Mouse (Mus musculus) activated CD4-positive, CD25-positive, alpha-beta regulatory T cell, adult 4 months (primary cell): ENCODE measurements around the gene Il22ra1. TPM values are rescaled to one million over a fixed set of nuclear protein-coding genes. Genes with fewer than 3 reads are reported as not detected.

Source experiments
- ATAC-seq: one replicate; pipeline ENCODE4 v1.8.0; 2017
- polyA plus RNA-seq, 2 experiments: library from polyadenylated mRNA; unstranded; fragments of 100-300 nt; shearing (Covaris generic); gene quantifications; one replicate each; pipeline ENCODE4 v1.2.1; 2017

Gene Il22ra1
- polyA plus RNA-seq: not detected

DNA sequence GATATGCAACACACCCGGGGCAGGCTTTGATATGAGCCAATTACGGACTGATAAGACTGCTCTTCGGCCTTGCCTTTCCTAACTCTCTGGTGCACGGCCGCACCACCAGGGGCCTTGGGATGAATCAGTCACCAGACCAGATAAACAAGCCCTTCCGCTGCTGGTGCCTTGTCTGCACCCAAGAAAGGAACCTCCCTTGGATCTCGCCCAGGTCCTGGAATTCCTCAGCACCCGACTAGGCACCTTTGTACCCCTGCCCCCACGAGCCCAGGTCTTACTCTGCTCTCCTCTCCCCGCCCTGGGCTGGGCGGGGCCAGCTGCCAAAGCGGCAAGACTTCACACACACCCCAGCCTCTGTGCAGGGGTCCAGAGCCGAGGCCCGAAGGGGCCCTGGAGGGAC is at the start of gene Il22ra1:
Gene Il22ra1, plus strand, starts transcription at position 356 of the 400 bp plus-strand sequence.
- no peak for ATAC-seq

DNA sequence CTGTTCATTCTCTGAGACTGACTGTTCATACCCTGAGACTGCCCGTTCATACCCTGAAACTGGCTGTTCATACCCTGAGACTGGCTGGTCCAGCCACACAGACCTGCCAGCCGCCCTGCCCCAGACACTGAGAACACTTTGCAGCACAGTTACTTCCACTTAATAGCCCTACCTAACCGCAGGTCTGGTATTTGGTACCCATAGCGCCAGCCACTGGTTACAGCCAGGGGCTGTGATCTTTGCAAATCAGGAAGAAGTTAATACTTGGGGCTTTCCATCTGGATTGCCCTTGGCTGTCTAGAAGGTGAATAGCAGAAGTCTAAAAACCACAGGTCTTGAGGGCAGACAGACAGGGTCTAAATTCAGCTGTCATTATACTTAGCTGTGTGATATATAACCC is 48.7 kb upstream of the Il22ra1 start:
- no peak for ATAC-seq

DNA sequence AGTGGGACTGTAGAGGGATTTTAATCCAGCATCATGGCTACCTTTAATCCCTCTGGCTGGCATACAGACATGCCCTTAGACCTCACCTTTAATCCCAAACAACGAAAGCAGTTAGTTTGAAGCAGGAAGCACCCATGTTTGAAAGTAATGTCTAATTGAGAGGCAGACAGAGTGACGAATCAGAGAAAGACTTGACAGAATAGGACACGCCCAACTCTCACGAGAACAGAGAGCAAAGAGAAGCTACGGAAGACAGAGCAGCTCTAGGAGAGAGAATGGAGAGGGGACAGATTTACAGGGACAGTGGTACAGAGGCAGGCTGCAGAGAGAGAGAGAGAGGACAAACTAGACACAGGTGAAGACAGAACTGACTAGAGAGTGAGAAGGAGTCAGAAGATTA is 46.2 kb upstream of the Il22ra1 start:
- ATAC-seq: no peak

GRCm38 (mm10) chr4:135683553-135683952 is 44.4 kb upstream of the Il22ra1 start:
- no peak for ATAC-seq

GRCm38 (mm10) chr4:135684731-135685130 is 43.2 kb upstream of the Il22ra1 start:
- ATAC-seq: no peak

DNA sequence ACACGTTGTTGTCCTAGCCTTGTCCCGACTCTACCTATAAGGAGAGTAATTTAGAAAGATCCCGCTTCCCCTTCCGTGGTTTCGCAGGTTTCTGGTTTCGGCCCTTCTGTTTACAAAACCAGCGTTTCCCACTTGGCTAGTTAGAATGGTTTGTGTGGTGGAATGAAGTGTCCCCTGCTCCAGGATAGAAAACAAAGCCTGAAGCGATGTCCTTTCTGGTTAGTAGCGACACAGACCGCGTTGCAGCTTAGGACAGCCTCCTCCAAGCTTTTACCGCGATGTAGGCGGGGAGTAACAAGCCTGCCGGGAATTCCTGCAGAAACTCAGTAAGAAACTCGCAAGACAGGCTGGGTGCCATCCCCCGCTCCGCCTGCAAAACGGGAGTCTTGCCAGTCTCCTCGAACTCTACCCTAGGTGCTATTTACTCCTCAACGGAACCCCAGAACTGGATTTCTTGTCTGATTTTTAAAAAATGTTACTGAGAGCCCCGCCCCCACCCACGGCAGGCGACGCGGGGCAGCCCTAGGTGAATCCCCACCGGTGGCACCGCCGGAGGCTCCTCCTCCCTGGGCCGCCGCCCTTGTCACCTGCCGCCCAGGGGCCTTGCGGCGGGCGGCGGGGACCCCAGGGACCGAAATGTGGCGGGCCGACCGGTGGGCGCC is 41.9 kb upstream of the Il22ra1 start, which contains the start of gene Ifnlr1:
Gene Ifnlr1, plus strand, starts transcription at position 382 of the 662 bp plus-strand sequence.
- ATAC-seq: peak; percentile 23

DNA sequence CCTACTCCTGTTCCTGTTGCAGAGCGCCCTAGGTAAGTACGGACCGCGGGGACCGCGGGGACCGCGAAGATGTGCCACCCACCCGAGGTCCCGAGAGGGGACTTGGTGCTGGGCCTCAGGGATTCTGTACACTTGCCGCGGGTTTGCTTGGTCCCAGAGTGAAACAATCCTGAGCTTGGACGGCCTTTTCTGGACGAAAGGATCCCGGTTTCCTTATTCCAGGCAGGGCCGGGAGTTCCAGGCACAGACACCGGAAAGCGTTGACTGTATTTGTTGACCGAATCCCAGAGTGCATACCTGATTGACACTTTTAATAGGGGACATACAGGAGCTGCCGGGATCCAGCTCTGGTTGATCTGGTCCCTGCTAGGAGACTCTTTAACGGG is 41.4 kb upstream of the Il22ra1 start:
- no peak for ATAC-seq

DNA sequence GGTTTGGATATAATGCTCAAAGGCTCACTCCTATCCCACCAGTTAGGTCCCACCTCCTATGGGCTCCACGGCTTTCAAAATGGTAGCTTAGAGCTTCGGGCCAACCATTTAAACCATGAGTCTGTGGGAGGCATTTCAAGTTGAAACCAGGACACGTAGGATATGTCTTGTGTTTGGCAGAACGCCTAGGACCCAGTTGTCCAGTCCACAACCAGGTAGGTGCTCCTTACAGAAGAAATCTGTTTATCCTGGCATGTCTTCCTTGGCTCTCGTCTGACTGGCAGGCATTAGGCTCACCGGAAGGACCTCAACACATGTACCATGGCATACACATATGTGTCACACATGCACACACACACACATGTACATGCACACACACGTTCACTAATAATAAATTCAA is 38.2 kb upstream of the Il22ra1 start:
- no peak for ATAC-seq

DNA sequence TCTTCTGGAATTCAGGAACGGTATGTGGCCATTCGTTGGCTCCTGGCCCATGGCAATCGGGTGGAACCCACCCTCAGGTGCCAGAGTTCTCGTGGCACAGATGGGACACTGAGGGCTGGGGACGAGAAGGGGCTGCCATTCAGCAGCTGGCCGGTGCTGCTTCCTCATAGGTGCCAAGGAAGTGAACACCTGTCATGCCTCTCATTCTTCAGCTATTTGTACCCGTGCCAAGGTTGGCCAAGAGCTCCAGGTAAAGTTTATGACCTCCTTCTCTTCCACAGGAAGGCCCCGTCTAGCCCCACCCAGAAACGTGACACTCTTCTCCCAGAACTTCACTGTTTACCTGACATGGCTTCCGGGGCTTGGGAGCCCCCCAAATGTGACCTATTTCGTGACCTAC is 37.7 kb upstream of the Il22ra1 start:
- ATAC-seq: no peak

DNA sequence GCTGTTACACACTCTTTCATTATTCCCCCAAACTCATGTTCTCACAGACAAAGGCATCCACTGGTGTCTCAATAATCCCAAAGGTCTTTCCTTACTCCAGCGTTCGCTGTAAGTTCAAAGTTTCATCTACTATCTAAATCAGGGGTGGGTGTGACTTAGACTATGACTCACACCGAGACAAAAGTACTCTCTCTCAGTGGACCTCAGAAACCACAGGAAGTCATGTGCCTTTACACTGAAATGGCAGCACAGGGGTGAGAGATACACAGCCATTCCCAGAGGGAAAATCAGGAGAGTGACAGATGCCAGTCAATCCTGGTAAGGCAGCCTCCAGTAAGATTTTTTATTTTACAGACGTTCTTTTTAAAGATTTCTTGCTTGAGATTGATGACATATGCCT is 35.1 kb upstream of the Il22ra1 start:
- no peak for ATAC-seq

GRCm38 (mm10) chr4:135698498-135698897 is 29.5 kb upstream of the Il22ra1 start:
- ATAC-seq: no peak

- no peak for ATAC-seq
Measured at GRCm38 (mm10) chr4:135703497-135703896, 24.5 kb upstream of the Il22ra1 start.

GRCm38 (mm10) chr4:135704016-135704415 is 24.0 kb upstream of the Il22ra1 start:
- no peak for ATAC-seq

- ATAC-seq: no peak
Measured at GRCm38 (mm10) chr4:135706045-135706444, 21.9 kb upstream of the Il22ra1 start.

GRCm38 (mm10) chr4:135709072-135709564 is 18.9 kb upstream of the Il22ra1 start:
- peak; percentile 46 for ATAC-seq

GRCm38 (mm10) chr4:135709621-135710020 is 18.4 kb upstream of the Il22ra1 start:
- no peak for ATAC-seq

DNA sequence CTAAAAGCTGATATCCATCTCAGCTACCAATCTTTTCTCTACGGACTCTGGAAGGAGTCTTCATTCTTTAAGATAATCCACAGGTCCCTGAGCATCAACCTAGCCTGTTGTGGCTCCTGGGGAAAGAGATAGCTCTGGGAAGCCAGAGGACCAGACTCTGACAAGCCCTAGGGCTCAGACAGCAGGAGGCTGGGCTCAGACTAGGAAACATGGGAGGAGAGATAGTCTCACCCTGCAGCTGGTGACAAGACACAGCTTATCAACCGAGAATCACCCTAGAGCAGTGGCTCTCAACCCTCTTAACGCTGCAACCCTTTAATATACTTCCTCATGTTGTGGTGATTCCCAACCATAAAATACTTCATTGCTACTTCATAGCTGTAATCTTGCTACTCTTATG is 17.6 kb upstream of the Il22ra1 start:
- ATAC-seq: no peak

DNA sequence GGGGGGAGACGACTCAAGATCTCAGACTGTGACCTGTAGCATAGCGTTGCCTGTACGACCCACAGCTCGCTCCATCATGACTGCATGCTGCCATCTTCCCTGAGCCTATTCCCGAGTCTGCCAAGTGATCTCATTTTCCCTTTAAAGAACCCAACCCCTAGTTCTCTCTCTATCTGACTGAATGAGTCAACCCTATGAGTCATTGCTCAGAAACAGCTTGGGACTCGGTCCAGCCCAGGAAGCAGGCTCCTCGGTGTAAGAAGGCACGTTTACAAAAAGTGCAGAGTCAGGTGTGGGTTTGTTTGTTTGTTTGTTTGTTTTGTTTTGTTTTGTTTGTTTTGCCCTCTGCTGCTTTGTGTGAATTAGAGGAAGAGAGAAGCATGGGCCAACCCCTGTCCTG is 13.2 kb upstream of the Il22ra1 start:
- ATAC-seq: no peak

DNA sequence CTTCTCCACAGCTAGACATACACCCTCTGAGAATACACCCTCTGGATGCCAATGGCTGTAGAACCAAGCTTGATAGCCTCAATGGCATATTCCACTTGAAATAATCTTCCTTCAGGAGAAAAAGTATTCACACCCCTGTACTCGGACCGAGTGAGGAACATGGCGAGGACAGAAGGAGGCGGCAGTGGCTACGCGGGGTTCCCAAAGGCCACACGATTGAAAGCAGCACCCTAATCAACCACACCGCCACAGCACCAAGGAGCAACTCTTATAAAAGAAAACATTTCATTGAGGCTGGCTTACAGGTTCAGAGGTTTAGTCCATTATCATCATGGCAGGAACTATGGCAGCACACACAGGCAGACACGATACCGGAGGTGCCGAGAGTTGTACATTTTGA is 11.5 kb upstream of the Il22ra1 start:
- ATAC-seq: peak; percentile 43

GRCm38 (mm10) chr4:135722540-135723290 is 5.3 kb upstream of the Il22ra1 start:
- no peak for ATAC-seq

DNA sequence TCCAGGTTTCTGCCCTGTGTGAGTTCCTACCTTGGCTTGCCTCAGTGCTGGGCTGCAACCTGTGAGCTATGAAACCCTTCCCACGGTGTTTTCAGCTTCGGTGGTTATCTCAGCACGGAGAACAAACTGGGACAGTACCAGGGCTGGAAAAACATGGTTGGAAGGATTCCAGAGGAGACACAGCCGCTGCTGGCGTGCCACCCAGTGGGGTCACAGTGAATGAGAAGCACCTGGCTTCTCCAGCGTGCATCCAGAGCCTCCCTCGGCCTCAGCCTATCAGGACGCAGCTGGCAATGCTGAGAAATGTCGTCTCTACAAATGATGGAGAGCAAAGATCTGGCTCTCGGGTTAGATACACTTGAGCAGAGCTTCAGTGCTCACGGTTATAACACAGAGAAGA is 1.6 kb upstream of the Il22ra1 start:
- ATAC-seq: no peak

- no peak for ATAC-seq
Measured at GRCm38 (mm10) chr4:135730204-135730603, 2.2 kb downstream of the Il22ra1 start.

DNA sequence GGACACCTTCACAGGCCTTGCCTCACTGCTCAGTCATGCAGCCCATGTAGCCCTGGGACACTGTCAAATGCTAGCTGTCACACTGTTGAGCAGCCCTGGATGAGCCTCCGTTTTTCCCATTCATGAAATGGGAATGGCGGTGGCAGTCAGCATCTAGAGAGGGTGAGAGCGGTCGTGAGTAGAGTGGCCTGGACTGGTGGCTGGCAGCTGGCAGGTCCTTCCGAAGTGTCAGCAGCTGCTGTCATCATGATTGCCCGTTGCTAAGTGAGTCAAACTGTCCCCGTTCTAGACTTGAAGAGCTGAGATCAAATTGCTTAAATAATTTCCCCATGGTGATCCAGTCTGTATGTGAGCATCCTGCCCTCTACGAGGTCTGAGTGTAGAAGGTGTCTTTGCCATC is 3.0 kb downstream of the Il22ra1 start:
- ATAC-seq: no peak

- no peak for ATAC-seq
Measured at GRCm38 (mm10) chr4:135733901-135734300, 5.9 kb downstream of the Il22ra1 start.
